Mouse (Mus musculus) ES-E14 (cell line): Measurements from ENCODE around the gene Glrx5.

Experiments used
- CHD2 ChIP-seq: IDR thresholded peaks from 2 replicates; pipeline ENCODE4 v1.6.1; 2014; ENCODE audit warnings: mild to moderate bottlenecking, low read depth, low read length, inconsistent platforms
- HCFC1 ChIP-seq: IDR thresholded peaks from 2 replicates; pipeline ENCODE4 v1.6.1; 2012; ENCODE audit warnings: low read length, inconsistent platforms, borderline replicate concordance; ENCODE audit not compliant: insufficient read depth
- MAFK ChIP-seq: IDR thresholded peaks from 2 replicates; pipeline ENCODE4 v1.6.1; 2014; ENCODE audit warnings: mild to moderate bottlenecking, low read depth, low read length, inconsistent platforms; ENCODE audit not compliant: insufficient read depth
- ZC3H11A ChIP-seq: IDR thresholded peaks from 2 replicates; pipeline ENCODE4 v1.6.1; 2012; ENCODE audit warnings: low read depth, mild to moderate bottlenecking, inconsistent platforms, low read length, borderline replicate concordance
- ZNF384 ChIP-seq: IDR thresholded peaks from 2 replicates; pipeline ENCODE4 v1.6.1; 2012; ENCODE audit warnings: low read depth, low read length, inconsistent platforms

- TF ChIP-seq HCFC1 (no peak), CHD2 (no peak), MAFK (no peak), ZC3H11A (no peak), ZNF384 (no peak)
Observed at GRCm38 (mm10) chr12:104987936-104988335, 44.6 kb upstream of the Glrx5 start.
